Mouse (Mus musculus) CH12.LX (cell line): Measurements from ENCODE around the gene Robo1. TPM values are rescaled to one million over a fixed set of nuclear protein-coding genes. Genes with fewer than 3 reads are reported as not detected.

Experiments
- DNase-seq: peaks from one replicate; pipeline ENCODE4 v3.0.0-alpha.2; 2013; ENCODE audit errors: extremely low read depth
- H3K27ac ChIP-seq: 2 replicates; pipeline ENCODE4 v1.5.1; 2012; ENCODE audit warnings: low read depth, mild to moderate bottlenecking, control low read depth, moderate library complexity; ENCODE audit not compliant: insufficient read depth
- H3K27me3 ChIP-seq: replicated peaks from 2 replicates; pipeline ENCODE3; 2012; ENCODE audit warnings: inconsistent platforms
- H3K36me3 ChIP-seq, 2 experiments: replicated peaks in 1 of 2; 2 replicates each; pipeline versions ENCODE3 to v1.6.1; 2012; ENCODE audit warnings: inconsistent platforms in 1 of 2, low read length in 1 of 2, mild to moderate bottlenecking in 1 of 2, mixed read lengths in 1 of 2, moderate library complexity in 1 of 2; ENCODE audit not compliant: control insufficient read depth in 1 of 2, insufficient read depth in 1 of 2
- H3K4me1 ChIP-seq, 2 experiments: 2 replicates each; pipeline ENCODE4 v1.6.1; 2012; ENCODE audit warnings: inconsistent platforms in 1 of 2, moderate library complexity in 1 of 2; ENCODE audit not compliant: insufficient read depth in 2 of 2, control insufficient read depth in 1 of 2
- H3K4me2 ChIP-seq: 2 replicates; pipeline ENCODE4 v1.6.1; 2012; ENCODE audit warnings: low read depth, mild to moderate bottlenecking, control low read depth; ENCODE audit not compliant: poor library complexity, insufficient read depth, severe bottlenecking
- H3K4me3 ChIP-seq, 3 experiments: fragments of 150-350 bp in 1 of 3; sonication (generic) in 1 of 3; replicated peaks in 1 of 3; 2 replicates each; pipeline versions ENCODE3 to v1.5.1; 2011 to 2012; ENCODE audit warnings: low read depth in 2 of 3, low read length in 2 of 3, mild to moderate bottlenecking in 2 of 3, moderate library complexity in 2 of 3, control low read depth in 1 of 3, improper control_type of control experiment in 1 of 3, inconsistent platforms in 1 of 3, mixed read lengths in 1 of 3; ENCODE audit not compliant: poor library complexity in 1 of 3
- H3K79me2 ChIP-seq: replicated peaks from 2 replicates; pipeline ENCODE4 v1.6.1; 2012; ENCODE audit warnings: mild to moderate bottlenecking, moderate library complexity; ENCODE audit not compliant: control insufficient read depth, poor library complexity, insufficient read depth, severe bottlenecking; ENCODE audit errors: extremely low read depth
- H3K9ac ChIP-seq: 2 replicates; pipeline ENCODE4 v1.6.1; 2012; ENCODE audit warnings: low read depth, mild to moderate bottlenecking, control low read depth, moderate library complexity; ENCODE audit not compliant: insufficient read depth
- H3K9me3 ChIP-seq: replicated peaks from 2 replicates; pipeline ENCODE3; 2012; ENCODE audit warnings: low read length, inconsistent platforms, mixed read lengths
- CHD2 ChIP-seq: IDR thresholded peaks from 2 replicates; pipeline ENCODE4 v1.6.1; 2011; ENCODE audit warnings: low read length, improper control_type of control experiment
- E2F4 ChIP-seq: IDR thresholded peaks from 2 replicates; pipeline ENCODE4 v1.6.1; 2011; ENCODE audit warnings: low read depth, low read length, improper control_type of control experiment; ENCODE audit not compliant: insufficient replicate concordance
- ETS1 ChIP-seq: conservative IDR thresholded peaks from 2 replicates; pipeline ENCODE4 v1.6.1; 2012; ENCODE audit warnings: low read depth, mild to moderate bottlenecking, inconsistent platforms, low read length, improper control_type of control experiment, moderate library complexity
- IRF4 ChIP-seq: IDR thresholded peaks from 2 replicates; pipeline ENCODE4 v1.6.1; 2014; ENCODE audit warnings: low read depth, mild to moderate bottlenecking, inconsistent platforms, low read length, improper control_type of control experiment
- JUN ChIP-seq: IDR thresholded peaks from 2 replicates; pipeline ENCODE4 v1.6.1; 2011; ENCODE audit warnings: low read depth, mild to moderate bottlenecking, low read length, improper control_type of control experiment, moderate library complexity; ENCODE audit not compliant: insufficient read depth
- JUND ChIP-seq: conservative IDR thresholded peaks from 2 replicates; pipeline ENCODE4 v1.6.1; 2011; ENCODE audit warnings: low read depth, low read length, improper control_type of control experiment
- MAFK ChIP-seq: IDR thresholded peaks from 2 replicates; pipeline ENCODE4 v1.6.1; 2011; ENCODE audit warnings: low read length, improper control_type of control experiment; ENCODE audit not compliant: insufficient replicate concordance
- MAX ChIP-seq: IDR thresholded peaks from 2 replicates; pipeline ENCODE4 v1.6.1; 2011; ENCODE audit warnings: low read length, improper control_type of control experiment
- MAZ ChIP-seq: IDR thresholded peaks from 2 replicates; pipeline ENCODE4 v1.6.1; 2012; ENCODE audit warnings: low read depth, mild to moderate bottlenecking, inconsistent platforms, low read length, improper control_type of control experiment, moderate library complexity
- NELFE ChIP-seq: IDR thresholded peaks from 2 replicates; pipeline ENCODE4 v1.6.1; 2011; ENCODE audit warnings: low read depth, low read length, improper control_type of control experiment
- NRF1 ChIP-seq: IDR thresholded peaks from 2 replicates; pipeline ENCODE4 v1.6.1; 2014; ENCODE audit warnings: low read depth, mild to moderate bottlenecking, inconsistent platforms, low read length, improper control_type of control experiment, moderate library complexity
- PAX5 ChIP-seq: IDR thresholded peaks from 2 replicates; pipeline ENCODE4 v1.6.1; 2012; ENCODE audit warnings: low read length, inconsistent platforms, mixed read lengths
- POLR2A ChIP-seq: IDR thresholded peaks from 2 replicates; pipeline ENCODE4 v1.6.1; 2011; ENCODE audit warnings: low read depth, mild to moderate bottlenecking, improper control_type of control experiment, low read length
- RAD21 ChIP-seq: IDR thresholded peaks from 2 replicates; pipeline ENCODE4 v1.6.1; 2011; ENCODE audit warnings: low read depth, mild to moderate bottlenecking, low read length, improper control_type of control experiment, moderate library complexity
- SMC3 ChIP-seq: IDR thresholded peaks from 2 replicates; pipeline ENCODE4 v1.6.1; 2011; ENCODE audit warnings: low read depth, low read length, improper control_type of control experiment
- TBP ChIP-seq: conservative IDR thresholded peaks from 2 replicates; pipeline ENCODE4 v1.6.1; 2011; ENCODE audit warnings: low read depth, low read length, improper control_type of control experiment
- TCF12 ChIP-seq: IDR thresholded peaks from 2 replicates; pipeline ENCODE4 v1.6.1; 2014; ENCODE audit warnings: low read depth, mild to moderate bottlenecking, inconsistent platforms, low read length, improper control_type of control experiment
- USF2 ChIP-seq: conservative IDR thresholded peaks from 2 replicates; pipeline ENCODE4 v1.6.1; 2011; ENCODE audit warnings: low read depth, low read length, improper control_type of control experiment
- ZC3H11A ChIP-seq: IDR thresholded peaks from 2 replicates; pipeline ENCODE4 v1.6.1; 2012; ENCODE audit warnings: low read depth, mild to moderate bottlenecking, inconsistent platforms, low read length, improper control_type of control experiment
- ZNF384 ChIP-seq: IDR thresholded peaks from 2 replicates; pipeline ENCODE4 v1.6.1; 2012; ENCODE audit warnings: low read depth, low read length, improper control_type of control experiment, inconsistent platforms
- dilution Hi-C: fragments of 300-500 bp; cut with MboI; formaldehyde crosslinking; loops from 2 replicates; pipeline ENCODE4 v1.14.3; 2020; ENCODE audit warnings: low sequenced_read_pairs; ENCODE audit not compliant: extremely low pct_unique_long_range_greater_than_20kb, extremely low pct_ligation_motif_present
- in situ Hi-C: fragments of 300-500 bp; cut with MboI; formaldehyde crosslinking; loops from 3 replicates; pipeline ENCODE4 v1.14.3; 2019; ENCODE audit warnings: low sequenced_read_pairs, low pct_ligation_motif_present, low pct_unique_long_range_greater_than_20kb, mixed read lengths
- polyA plus RNA-seq: library from polyadenylated mRNA; unstranded; fragments of >175 nt; gene quantifications from 2 replicates; pipeline ENCODE4 v1.2.1, GENCODE M21; 2012; ENCODE audit warnings: low read depth; ENCODE audit not compliant: insufficient read length
- total RNA-seq, 2 experiments: library from RNA; depleted of rRNA; stranded (reverse); fragments of 300-350 nt in 1 of 2; fragments of >200 nt in 1 of 2; gene quantifications; 2 replicates each; pipeline ENCODE4 v1.2.3; 2012 to 2014

Gene Robo1
- total and polyA plus RNA-seq, 3 experiments: not detected

DNA sequence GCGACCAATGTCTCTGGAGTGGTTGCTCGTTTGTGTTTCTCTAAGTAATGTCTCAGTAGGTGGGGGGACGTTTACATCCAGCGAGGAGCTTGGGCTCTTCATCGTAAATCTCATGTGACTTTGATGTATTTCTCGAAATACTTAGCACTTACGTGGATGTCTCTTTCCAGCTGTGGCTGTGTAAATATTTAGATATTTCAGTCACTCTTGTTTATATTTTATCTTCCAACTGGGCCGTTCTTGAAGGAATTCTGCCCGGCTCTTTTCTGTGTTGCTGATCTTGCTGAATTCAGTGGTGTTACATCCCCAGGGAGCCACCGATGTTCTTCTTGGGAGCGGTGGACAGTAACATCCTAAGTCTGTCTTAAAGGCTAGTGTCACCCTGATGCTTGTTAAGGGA is 427.1 kb downstream of the Robo1 start:
- H3K27me3 ChIP-seq: no peaks in the 10 kb centered on the region
- in situ Hi-C loops: no loop called here
- no peak for DNase-seq
- TF ChIP-seq TCF12 (no peak), NELFE (no peak), JUND (no peak), JUN (no peak), CHD2 (no peak), MAX (no peak), NRF1 (no peak), ETS1 (no peak), ZNF384 (no peak), TBP (no peak), SMC3 (no peak), POLR2A (no peak), E2F4 (no peak), IRF4 (no peak)
- dilution Hi-C loops: no loop called here
- no peak overlapping the region for H3K27ac ChIP-seq
- no peaks in the 10 kb centered on the region for H3K79me2 ChIP-seq
- H3K4me3 ChIP-seq: no peak overlapping the region
- H3K9ac ChIP-seq: no peak overlapping the region
- no peaks in the 10 kb centered on the region for H3K36me3 ChIP-seq
- peaks cover 52% of the 10 kb centered on the region for H3K9me3 ChIP-seq
- H3K4me2 ChIP-seq: no peak overlapping the region
- no peaks in the 10 kb centered on the region for H3K4me1 ChIP-seq

DNA sequence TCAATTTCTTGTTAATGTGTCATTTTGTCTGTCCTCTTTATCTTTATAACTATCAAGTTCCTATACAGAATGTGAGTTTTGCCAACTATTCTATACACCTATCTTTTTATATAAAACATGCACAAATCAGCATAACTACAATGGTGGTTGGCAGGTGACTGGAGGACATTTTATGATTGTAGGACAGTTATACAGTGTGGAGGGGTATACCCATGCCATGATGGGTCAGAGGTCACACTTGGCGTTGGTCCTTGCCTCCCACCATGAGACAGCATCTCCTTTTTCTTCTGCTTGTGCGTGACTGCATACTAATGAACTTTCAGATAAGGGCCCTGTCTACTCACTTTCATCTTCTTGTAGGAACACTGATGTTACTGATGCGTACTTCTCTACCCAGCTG is 427.5 kb downstream of the Robo1 start:
- no peak overlapping the region for H3K27ac ChIP-seq
- DNase-seq: no peak
- in situ Hi-C loops: no loop called here
- TF ChIP-seq USF2: no peak
- TF ChIP-seq MAZ: no peak
- no peak for TF ChIP-seq ZC3H11A
- no peak for TF ChIP-seq PAX5
- TF ChIP-seq RAD21: no peak
- TF ChIP-seq ETS1: no peak
- TF ChIP-seq MAFK: no peak
- TF ChIP-seq CHD2: no peak
- no peak for TF ChIP-seq NRF1
- TF ChIP-seq, all 38 proteins: peak for 0
- Histone ChIP-seq H3K9me3 (peaks cover 54% of the 10 kb centered on the region), H3K79me2 (no peaks in the 10 kb centered on the region), H3K4me2 (no peak overlapping the region), H3K36me3 (no peaks in the 10 kb centered on the region), H3K4me1 (no peaks in the 10 kb centered on the region), H3K4me3 (no peak overlapping the region), H3K27me3 (no peaks in the 10 kb centered on the region), H3K9ac (no peak overlapping the region)
- dilution Hi-C loops: no loop called here
